Mouse (Mus musculus) spleen, adult 2 months (tissue): ENCODE data around the gene Prex1.

ENCODE experiments used
- CTCF ChIP-seq: fragments of 200-500 bp; IDR thresholded peaks from 2 replicates; pipeline ENCODE4 v1.5.1; 2011; ENCODE audit warnings: mild to moderate bottlenecking, inconsistent platforms; ENCODE audit not compliant: insufficient read depth, insufficient read length, insufficient replicate concordance; ENCODE audit errors: extremely low read depth
- POLR2A ChIP-seq: fragments of 200-500 bp; IDR thresholded peaks from 2 replicates; pipeline ENCODE4 v1.6.1; 2011; ENCODE audit warnings: low read depth, low read length, inconsistent platforms

GRCm38 (mm10) chr2:166735469-166736001 is 21.9 kb upstream of the Prex1 start:
- TF ChIP-seq CTCF = no peak
- TF ChIP-seq POLR2A = no peak
